Mouse (Mus musculus) gastrocnemius, postnatal 14 days (tissue): ENCODE measurements at regions not wholly inside any gene's neighbourhood (a gene's known extent, or its start where the extent isn't known, plus 50 kb on each side); places are given as distances from the start of the nearest gene placed in this dataset.

Source experiments
- DNase-seq: peaks from one replicate; pipeline ENCODE4 v3.0.0; 2021; ENCODE audit warnings: mixed read lengths
- intact Hi-C: fragments of 180-260 bp; cut with DNase I; formaldehyde crosslinking; loops from one replicate; pipeline ENCODE4 v1.15.1; 2025; ENCODE audit warnings: low total_unique reads

- intact Hi-C loops, result no loop called here
Measured at GRCm38 (mm10) chr15:65733326-65733725, 718.6 kb upstream of the Gm21961 start.

GRCm38 (mm10) chr15:65731308-65731707 lies 716.6 kb upstream of the Gm21961 start:
- intact Hi-C loops, result no loop called here
- no peak for DNase-seq

More at GRCm38 (mm10) chr15:65733326-65733725, 718.6 kb upstream of the Gm21961 start:
- no peak for DNase-seq

- no peak for DNase-seq
- intact Hi-C loops, result no loop called here
Measured at GRCm38 (mm10) chr15:65727061-65727460, 712.4 kb upstream of the Gm21961 start.

GRCm38 (mm10) chr15:65726271-65726670 lies 711.6 kb upstream of the Gm21961 start:
- DNase-seq, result no peak
- intact Hi-C loops, result no loop called here

GRCm38 (mm10) chr15:65703559-65703958 lies 688.9 kb upstream of the Gm21961 start:
- intact Hi-C loops, result no loop called here
- peak; percentile 3 for DNase-seq

GRCm38 (mm10) chr15:65701510-65701909 lies 686.8 kb upstream of the Gm21961 start:
- intact Hi-C loops, result no loop called here
- DNase-seq, result no peak

- intact Hi-C loops, result no loop called here
- DNase-seq, result no peak
Measured at GRCm38 (mm10) chr15:65698596-65698995, 683.9 kb upstream of the Gm21961 start.
